Mouse (Mus musculus) cerebellum, adult 2 months (tissue): ENCODE results near the gene Aff3.

ENCODE experiments used
- CTCF ChIP-seq: fragments of 200-500 bp; IDR thresholded peaks from 2 replicates; pipeline ENCODE4 v1.5.1; 2011; ENCODE audit warnings: low read depth, mild to moderate bottlenecking, control low read depth, low read length, moderate library complexity, borderline replicate concordance; ENCODE audit not compliant: insufficient read depth
- POLR2A ChIP-seq: fragments of 200-500 bp; IDR thresholded peaks from 2 replicates; pipeline ENCODE4 v1.6.1; 2011; ENCODE audit warnings: low read length, control low read depth, borderline replicate concordance; ENCODE audit not compliant: insufficient read depth

DNA sequence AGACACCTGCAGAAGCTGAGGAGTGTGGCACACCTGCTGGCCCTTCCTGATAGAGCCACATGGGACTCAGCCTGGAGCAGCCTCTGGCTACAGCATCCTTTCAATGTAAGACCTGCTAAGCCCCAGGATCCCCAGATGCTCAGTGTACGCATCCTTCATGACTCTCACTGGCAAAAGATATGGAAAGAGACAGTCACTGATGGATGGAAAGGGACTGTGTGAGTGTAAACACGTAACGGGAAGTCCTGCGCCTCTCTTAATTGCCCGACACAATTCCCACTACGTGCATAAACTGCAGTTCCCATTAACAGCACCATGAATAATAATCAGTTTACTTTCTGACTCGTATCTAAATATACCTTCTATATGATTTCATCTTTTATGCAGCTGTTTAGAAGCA is 275.2 kb downstream of the Aff3 start:
- no peak for TF ChIP-seq POLR2A
- TF ChIP-seq CTCF, result no peak
